Mouse (Mus musculus) heart, postnatal 4 days (tissue): ENCODE measurements around the gene Ddx41. TPM values are rescaled to one million over a fixed set of nuclear protein-coding genes. Genes with fewer than 3 reads are reported as not detected.
"Not testable (repeated sequence)": the region's sequence is repeated elsewhere in the genome, so short reads cannot be mapped to it uniquely, and the experiment has no call there.

ENCODE experiments used
- DNase-seq: peaks from one replicate; pipeline ENCODE4 v3.0.0; 2021
- total RNA-seq, 2 experiments: library from RNA; stranded (reverse); gene quantifications; 2 replicates each; pipeline ENCODE4 v1.2.3; 2021

The Ddx41 gene
- 10 to 100 TPM; 16.9 to 18.5 TPM for total RNA-seq

GRCm38 (mm10) chr13:55536194-55537175 lies at the start of gene Ddx41:
Ddx41 (minus strand) TSS chr13:55536658.
- DNase-seq, result peak; percentile 99

GRCm38 (mm10) chr13:55578086-55578485 lies 41.6 kb upstream of the Ddx41 start:
- no peak for DNase-seq

- not testable (repeated sequence) for DNase-seq
Observed at GRCm38 (mm10) chr13:55576872-55577271, 40.4 kb upstream of the Ddx41 start.

GRCm38 (mm10) chr13:55575932-55576331 lies 39.5 kb upstream of the Ddx41 start:
- no peak for DNase-seq

- DNase-seq, result no peak
Observed at GRCm38 (mm10) chr13:55574321-55574720, 37.9 kb upstream of the Ddx41 start.

GRCm38 (mm10) chr13:55573432-55573831 lies 37.0 kb upstream of the Ddx41 start, which contains the start of gene Tmed9:
Tmed9 (plus strand) TSS chr13:55573732.
- no peak for DNase-seq

GRCm38 (mm10) chr13:55571977-55572376 lies 35.5 kb upstream of the Ddx41 start:
- no peak for DNase-seq

GRCm38 (mm10) chr13:55571027-55571751 lies 34.7 kb upstream of the Ddx41 start, which contains the start of gene Fam193b:
Fam193b (minus strand) TSS chr13:55571120.
- DNase-seq, result peak; percentile 97

- peak; percentile 52 for DNase-seq
Observed at GRCm38 (mm10) chr13:55570286-55570973, 34.0 kb upstream of the Ddx41 start.

- DNase-seq, result peak; percentile 18
Observed at GRCm38 (mm10) chr13:55569726-55570285, 33.3 kb upstream of the Ddx41 start.

- DNase-seq, result not testable (repeated sequence)
Observed at GRCm38 (mm10) chr13:55568524-55568923, 32.1 kb upstream of the Ddx41 start.

- DNase-seq, result no peak
Observed at GRCm38 (mm10) chr13:55567949-55568348, 31.5 kb upstream of the Ddx41 start.

- DNase-seq, result no peak
Observed at GRCm38 (mm10) chr13:55567001-55567400, 30.5 kb upstream of the Ddx41 start.

- DNase-seq, result no peak
Observed at GRCm38 (mm10) chr13:55563266-55563879, 26.9 kb upstream of the Ddx41 start.

- DNase-seq, result no peak
Observed at GRCm38 (mm10) chr13:55557499-55557898, 21.0 kb upstream of the Ddx41 start.

- DNase-seq, result no peak
Observed at GRCm38 (mm10) chr13:55555921-55556320, 19.5 kb upstream of the Ddx41 start.

GRCm38 (mm10) chr13:55549061-55549460 lies 12.6 kb upstream of the Ddx41 start:
- DNase-seq, result no peak

GRCm38 (mm10) chr13:55548426-55548825 lies 12.0 kb upstream of the Ddx41 start:
- no peak for DNase-seq

- no peak for DNase-seq
Observed at GRCm38 (mm10) chr13:55547916-55548315, 11.5 kb upstream of the Ddx41 start.

- no peak for DNase-seq
Observed at GRCm38 (mm10) chr13:55544792-55545191, 8.3 kb upstream of the Ddx41 start.

GRCm38 (mm10) chr13:55543447-55543846 lies 7.0 kb upstream of the Ddx41 start:
- no peak for DNase-seq

GRCm38 (mm10) chr13:55542891-55543290 lies 6.4 kb upstream of the Ddx41 start:
- no peak for DNase-seq
